Mouse (Mus musculus) embryonic facial prominence, embryonic 11.5 days (tissue): Measurements from ENCODE around the gene Ltbp4. TPM values are rescaled to one million over a fixed set of nuclear protein-coding genes. Genes with fewer than 3 reads are reported as not detected.
A peak's percentile ranks its signal among the peaks of the same experiment; 100 is the strongest.

Experiments
- ATAC-seq: fragments of 200-750 bp; cut with Nextera tagmentation; replicated peaks from 2 replicates; pipeline ENCODE4 v1.8.0; 2017; ENCODE audit warnings: low read depth; ENCODE audit not compliant: insufficient number of reproducible peaks, low FRiP score, low TSS enrichment
- DNase-seq: peaks from one replicate; pipeline ENCODE4 v3.0.0-alpha.2; 2015; ENCODE audit warnings: low spot score
- H3K27ac ChIP-seq: fragments of 300-500 bp; sonication (generic); replicated peaks from 2 replicates; pipeline ENCODE4 v1.5.1; 2014; ENCODE audit warnings: mild to moderate bottlenecking, low read depth, low read length, control low read depth
- H3K27me3 ChIP-seq: fragments of 300-500 bp; sonication (generic); 2 replicates; pipeline ENCODE4 v1.6.1; 2014; ENCODE audit warnings: mild to moderate bottlenecking, low read length, moderate library complexity, mixed read lengths; ENCODE audit not compliant: control insufficient read depth, insufficient read depth
- H3K36me3 ChIP-seq: fragments of 300-500 bp; sonication (generic); replicated peaks from 2 replicates; pipeline ENCODE4 v1.6.1; 2014; ENCODE audit warnings: low read depth, mild to moderate bottlenecking, low read length, moderate library complexity, mixed read lengths; ENCODE audit not compliant: control insufficient read depth, insufficient read depth
- H3K4me1 ChIP-seq: fragments of 300-500 bp; sonication (generic); 2 replicates; pipeline ENCODE4 v1.6.1; 2014; ENCODE audit warnings: low read length, mixed read lengths; ENCODE audit not compliant: control insufficient read depth, insufficient read depth
- H3K4me2 ChIP-seq: fragments of 300-500 bp; sonication (generic); 2 replicates; pipeline ENCODE4 v1.6.1; 2014; ENCODE audit warnings: low read depth, mild to moderate bottlenecking, control low read depth, low read length, moderate library complexity
- H3K4me3 ChIP-seq: fragments of 300-500 bp; sonication (generic); 2 replicates; pipeline ENCODE4 v1.5.1; 2014; ENCODE audit warnings: low read depth, low read length, control low read depth
- H3K9ac ChIP-seq: fragments of 300-500 bp; sonication (generic); replicated peaks from 2 replicates; pipeline ENCODE4 v1.6.1; 2014; ENCODE audit warnings: mild to moderate bottlenecking, control low read depth, low read length
- H3K9me3 ChIP-seq: fragments of 300-500 bp; sonication (generic); replicated peaks from 2 replicates; pipeline ENCODE4 v1.6.1; 2016; ENCODE audit warnings: mild to moderate bottlenecking, low read length, inconsistent platforms, mixed read lengths; ENCODE audit not compliant: control insufficient read depth
- WGBS: fragments of 180-500 bp; shearing (Covaris S2); extraction: QIAGEN DNeasy Blood & Tissue Kit; methylation state at CpG from one replicate; pipeline ENCODE4 v1.1.7; 2014; 5-methylcytosine and 5-hydroxymethylcytosine counted together
- polyA plus RNA-seq: library from polyadenylated mRNA; unstranded; fragments of >200 nt; fragmentation: Nextera tagmentation; extraction: Ambion mirVana; gene quantifications from 2 replicates; pipeline ENCODE4 v1.2.1, GENCODE M21; 2014

Gene Ltbp4
- polyA plus RNA-seq, 1 experiment from 2014 or later = 6.3 TPM

- peak overlapping the region; percentile 63 for H3K9ac ChIP-seq
These were observed 17.8 kb upstream of the Ltbp4 start for GRCm38 (mm10) chr7:27355261-27355660.

GRCm38 (mm10) chr7:27354783-27355182 is 17.3 kb upstream of the Ltbp4 start:
- H3K9ac ChIP-seq = no peak overlapping the region
- peaks cover 4% of the 10 kb centered on the region; the same call in 1 of the 2 replicates for H3K4me1 ChIP-seq
- no peak overlapping the region for H3K27ac ChIP-seq
- DNase-seq = no peak
- 0 out of 2 replicates have a peak, but pooled peaks have one; percentile 0 for ATAC-seq
- H3K4me3 ChIP-seq = peak overlapping the region; percentile 61
- H3K4me2 ChIP-seq = peak overlapping the region; percentile 43
- peaks cover 3% of the 10 kb centered on the region for H3K27me3 ChIP-seq
- WGBS = 43% methylated on average over 4 of the region's 4 CpGs
- H3K9me3 ChIP-seq = no peaks in the 10 kb centered on the region
- H3K36me3 ChIP-seq = no peaks in the 10 kb centered on the region

More at GRCm38 (mm10) chr7:27355261-27355660, 17.8 kb upstream of the Ltbp4 start:
- peak overlapping the region; percentile 43 for H3K4me2 ChIP-seq
- ATAC-seq = no peak
- no peaks in the 10 kb centered on the region for H3K36me3 ChIP-seq
- no peak for DNase-seq
- 0 out of 2 replicates have a peak overlapping the region, but pooled peaks have one; percentile 32 for H3K27ac ChIP-seq
- peaks cover 3% of the 10 kb centered on the region for H3K27me3 ChIP-seq
- H3K4me3 ChIP-seq = peak overlapping the region; percentile 61
- H3K4me1 ChIP-seq = peaks cover 4% of the 10 kb centered on the region; the same call in 1 of the 2 replicates
- H3K9me3 ChIP-seq = no peaks in the 10 kb centered on the region
- WGBS = 4% methylated on average over 14 of the region's 14 CpGs

GRCm38 (mm10) chr7:27354144-27354543 is 16.7 kb upstream of the Ltbp4 start:
- H3K9me3 ChIP-seq = no peaks in the 10 kb centered on the region
- H3K36me3 ChIP-seq = no peaks in the 10 kb centered on the region
- H3K4me2 ChIP-seq = peak overlapping the region; percentile 27
- ATAC-seq (no peak), DNase-seq (peak; percentile 63)
- no peak overlapping the region for H3K27ac ChIP-seq
- 28% methylated on average over 6 of the region's 6 CpGs for WGBS
- no peak overlapping the region for H3K9ac ChIP-seq
- H3K4me3 ChIP-seq = no peak overlapping the region; the same call in 1 of the 2 replicates
- peaks cover 4% of the 10 kb centered on the region; the same call in 1 of the 2 replicates for H3K4me1 ChIP-seq
- peaks cover 3% of the 10 kb centered on the region for H3K27me3 ChIP-seq

- H3K36me3 ChIP-seq = no peaks in the 10 kb centered on the region
- no peaks in the 10 kb centered on the region for H3K27me3 ChIP-seq
- no peak overlapping the region for H3K4me2 ChIP-seq
- H3K4me1 ChIP-seq = no peaks in the 10 kb centered on the region
- 21% methylated on average over 6 of the region's 6 CpGs for WGBS
- no peak overlapping the region for H3K4me3 ChIP-seq
- no peak overlapping the region for H3K9ac ChIP-seq
- no peaks in the 10 kb centered on the region for H3K9me3 ChIP-seq
- DNase-seq = peak; percentile 35
- 0 out of 2 replicates have a peak, but pooled peaks have one; percentile 9 for ATAC-seq
- no peak overlapping the region for H3K27ac ChIP-seq
These were observed 8.0 kb upstream of the Ltbp4 start for GRCm38 (mm10) chr7:27345444-27345843.

GRCm38 (mm10) chr7:27342595-27342994 is 5.1 kb upstream of the Ltbp4 start:
- Histone ChIP-seq H3K27me3 (peaks cover 3% of the 10 kb centered on the region; the same call in 1 of the 2 replicates), H3K9me3 (no peaks in the 10 kb centered on the region), H3K4me2 (no peak overlapping the region), H3K27ac (no peak overlapping the region), H3K4me3 (no peak overlapping the region), H3K36me3 (no peaks in the 10 kb centered on the region), H3K9ac (no peak overlapping the region), H3K4me1 (no peaks in the 10 kb centered on the region)
- ATAC-seq (no peak), DNase-seq (no peak)
- WGBS = 45% methylated on average over 4 of the region's 4 CpGs

- WGBS = 28% methylated on average over 7 of the region's 7 CpGs
- Histone ChIP-seq H3K27me3 (peaks cover 15% of the 10 kb centered on the region), H3K9me3 (no peaks in the 10 kb centered on the region), H3K36me3 (no peaks in the 10 kb centered on the region), H3K4me1 (no peaks in the 10 kb centered on the region; the same call in 1 of the 2 replicates), H3K4me3 (no peak overlapping the region), H3K27ac (no peak overlapping the region), H3K4me2 (no peak overlapping the region), H3K9ac (no peak overlapping the region)
- DNase-seq (no peak), ATAC-seq (no peak)
These were observed 2.0 kb upstream of the Ltbp4 start for GRCm38 (mm10) chr7:27339519-27339918.

GRCm38 (mm10) chr7:27339114-27339513 is 1.6 kb upstream of the Ltbp4 start:
- DNase-seq (no peak), ATAC-seq (no peak)
- H3K4me1 ChIP-seq = no peaks in the 10 kb centered on the region; the same call in 1 of the 2 replicates
- no peaks in the 10 kb centered on the region for H3K36me3 ChIP-seq
- H3K4me3 ChIP-seq = no peak overlapping the region
- no peaks in the 10 kb centered on the region for H3K9me3 ChIP-seq
- H3K27ac ChIP-seq = no peak overlapping the region
- H3K27me3 ChIP-seq = peaks cover 19% of the 10 kb centered on the region
- WGBS = 62% methylated on average over 4 of the region's 4 CpGs
- H3K4me2 ChIP-seq = no peak overlapping the region
- H3K9ac ChIP-seq = no peak overlapping the region

- Histone ChIP-seq H3K9me3 (no peaks in the 10 kb centered on the region), H3K27me3 (peaks cover 45% of the 10 kb centered on the region), H3K36me3 (no peaks in the 10 kb centered on the region), H3K4me3 (peak overlapping the region; percentile 43), H3K4me1 (peaks cover under 1% of the 10 kb centered on the region), H3K9ac (peak overlapping the region; percentile 48), H3K4me2 (peak overlapping the region; percentile 90), H3K27ac (0 out of 2 replicates have a peak overlapping the region, but pooled peaks have one; percentile 25)
- ATAC-seq = peak; percentile 84
- under 1% methylated on average over 47 of the region's 47 CpGs for WGBS
- DNase-seq = peak; percentile 96
These were observed 1.3 kb downstream of the Ltbp4 start for GRCm38 (mm10) chr7:27335928-27336823.
